Mouse (Mus musculus) kidney, adult 2 months (tissue): Measurements from ENCODE around the gene Tex44.

ENCODE experiments used
- CTCF ChIP-seq: fragments of 200-500 bp; conservative IDR thresholded peaks from 2 replicates; pipeline ENCODE4 v1.5.1; 2011; ENCODE audit warnings: low read depth, mild to moderate bottlenecking, control low read depth, low read length, moderate library complexity, mixed read lengths; ENCODE audit not compliant: insufficient read depth, insufficient read length
- POLR2A ChIP-seq: fragments of 200-500 bp; IDR thresholded peaks from one replicate; pipeline ENCODE4 v1.6.1; 2011; ENCODE audit warnings: low read depth, low read length, control low read depth

DNA sequence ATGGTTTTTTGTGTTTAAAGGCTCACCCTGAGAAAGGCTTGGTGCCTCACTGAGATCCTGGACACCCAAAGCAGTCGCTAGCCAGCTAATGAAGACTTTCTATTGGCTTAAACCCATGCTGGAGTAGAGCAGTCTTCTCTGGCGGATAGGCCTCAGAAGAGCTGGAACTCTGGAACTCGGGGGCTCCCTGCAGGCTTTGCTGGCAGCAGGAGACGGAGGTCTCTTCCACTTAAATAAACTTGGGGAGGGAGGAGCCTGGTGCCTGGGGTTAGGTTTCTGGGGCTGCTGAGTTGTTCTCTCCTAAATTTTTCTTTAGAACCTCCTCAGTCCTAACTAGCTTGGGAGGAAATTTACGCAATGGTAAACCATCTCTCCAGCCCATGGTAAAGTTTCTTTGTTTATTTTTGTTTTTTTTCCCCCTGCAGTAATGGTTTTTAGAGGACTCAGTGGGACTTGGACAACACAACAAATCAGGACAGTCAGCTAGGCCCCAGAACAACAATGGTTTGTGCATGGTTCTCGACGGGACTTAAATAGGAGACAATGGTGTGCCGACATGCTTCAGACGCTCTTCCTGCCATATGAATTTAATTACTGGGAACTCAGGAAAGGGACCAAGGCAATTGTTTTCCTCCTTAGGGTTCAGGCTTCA is 38.2 kb downstream of the Tex44 start:
- TF ChIP-seq POLR2A, result no peak
- no peak for TF ChIP-seq CTCF
